Mouse (Mus musculus): ENCODE results near the gene Eva1c.

DNA sequence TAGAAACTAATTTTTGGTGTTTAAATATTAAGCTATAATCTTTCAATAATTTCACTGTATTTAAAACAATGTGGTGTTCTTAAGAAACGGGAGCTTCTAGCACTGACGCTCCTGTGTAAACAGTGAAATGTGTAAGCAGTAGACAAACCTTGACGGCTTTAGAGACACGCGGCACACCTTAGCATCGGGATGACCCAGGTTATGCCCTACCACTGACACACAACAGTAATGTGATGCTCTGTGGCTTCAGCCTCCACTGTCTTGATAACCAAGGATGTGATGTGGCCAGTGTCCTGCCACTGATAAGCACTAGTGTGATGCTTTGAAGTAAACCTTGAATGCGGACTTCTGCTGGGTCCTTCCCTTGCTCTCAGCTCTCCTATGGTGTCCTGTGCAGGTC, 114.7 kb downstream of the Eva1c start:
- TF ChIP-seq CTCF (IDR thresholded peaks at IDR 0.05; ENCODE audit: low read depth) (no peak), EP300 (optimal IDR thresholded peaks at IDR 0.05) (no peak)
